Comparison of ENCODE assay signal across 8 mouse cellular contexts in the genomic region with DNA sequence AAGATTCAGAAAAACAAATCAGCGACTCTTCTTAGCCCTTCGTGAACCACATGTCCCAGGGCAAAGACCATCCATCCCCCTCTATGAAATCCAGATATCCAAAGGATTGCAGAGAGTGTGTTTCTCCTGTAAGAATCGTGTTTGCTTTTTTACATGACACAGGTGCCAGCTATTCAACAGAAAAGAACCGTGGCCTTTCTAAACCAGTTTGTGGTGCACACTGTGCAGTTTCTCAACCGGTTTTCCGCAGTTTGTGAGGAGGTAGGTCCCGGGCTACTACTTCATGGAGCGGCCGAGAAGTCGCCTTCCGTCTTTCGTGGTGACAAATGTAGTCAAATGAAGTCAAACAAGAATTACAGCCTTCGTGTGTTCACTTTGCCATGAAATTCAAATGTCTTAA. TPM values are rescaled to one million over a fixed set of nuclear protein-coding genes. Genes with fewer than 3 reads are reported as not detected.
DNase-seq lines count a peak whose midpoint lies in the region; ATAC-seq and TF ChIP-seq lines count a peak whose summit lies in the region.

No protein-coding gene starts in this region.

- no peaks in the 10 kb centered on the region for H3K27me3 ChIP-seq in C2C12 (ENCODE audit: control insufficient read depth, insufficient read depth, insufficient read length)
- H3K27me3 ChIP-seq in forebrain, embryonic 13.5 days: no peaks in the 10 kb centered on the region
- no peaks in the 10 kb centered on the region for H3K27me3 ChIP-seq in liver, embryonic 14.5 days (ENCODE audit: control insufficient read depth, insufficient read depth, low read length)

- peaks cover 8% of the 10 kb centered on the region for H3K36me3 ChIP-seq in C2C12 (ENCODE audit: control insufficient read depth, insufficient read depth)
- peaks cover 7% of the 10 kb centered on the region for H3K36me3 ChIP-seq in forebrain, embryonic 13.5 days (ENCODE audit: poor library complexity, severe bottlenecking)
- no peaks in the 10 kb centered on the region for H3K36me3 ChIP-seq in liver, embryonic 14.5 days (replicated peaks; ENCODE audit: control insufficient read depth, insufficient read depth, low read depth)

- peaks cover 10% of the 10 kb centered on the region for H3K79me2 ChIP-seq in C2C12 (ENCODE audit: control insufficient read depth, insufficient read depth)

- ATAC-seq in frontal cortex, adult (ENCODE audit: low TSS enrichment): peak; percentile 4; the same call in 1 of the 2 replicates
- no peak for ATAC-seq in forebrain, embryonic 13.5 days
- no peak for ATAC-seq in liver, embryonic 14.5 days (ENCODE audit: insufficient read depth)

- H3K4me3 ChIP-seq in C2C12 (ENCODE audit: insufficient read depth, poor library complexity, severe bottlenecking): peak overlapping the region; percentile 68
- peak overlapping the region; percentile 65 for H3K4me3 ChIP-seq in forebrain, embryonic 13.5 days
- peak overlapping the region; percentile 78 to 97 for H3K4me3 ChIP-seq in liver, embryonic 14.5 days (ENCODE audit: insufficient read depth in 1 of 2, low read depth in 2 of 2, low read length in 2 of 2)

- peak overlapping the region; percentile 81 for H3K9ac ChIP-seq in forebrain, embryonic 13.5 days
- peak overlapping the region; percentile 90 for H3K9ac ChIP-seq in liver, embryonic 14.5 days (replicated peaks)

- H3K4me1 ChIP-seq in forebrain, embryonic 13.5 days: peaks cover 6% of the 10 kb centered on the region
- peaks cover 0 to 7% of the 10 kb centered on the region in 2 experiments; a peak in 2 of 4 replicates for H3K4me1 ChIP-seq in liver, embryonic 14.5 days (replicated peaks; ENCODE audit: control insufficient read depth in 2 of 2, insufficient read depth in 2 of 2, low read length in 1 of 2)

- peak overlapping the region; percentile 70 for H3ac ChIP-seq in C2C12 (ENCODE audit: control insufficient read depth, insufficient read length, low read depth)

- no peak for TF ChIP-seq EP300 in liver, embryonic 14.5 days (IDR thresholded peaks at IDR 0.05; ENCODE audit: low read depth)

- TF ChIP-seq CTCF in C2C12 (IDR thresholded peaks at IDR 0.05; ENCODE audit: control insufficient read depth, insufficient read depth, insufficient read length): no peak
- TF ChIP-seq CTCF in liver, embryonic 14.5 days (IDR thresholded peaks at IDR 0.05; ENCODE audit: low read depth): no peak

- peak overlapping the region; percentile 68 for H3K4me2 ChIP-seq in forebrain, embryonic 13.5 days
- peak overlapping the region; percentile 77 for H3K4me2 ChIP-seq in liver, embryonic 14.5 days (ENCODE audit: low read depth)

- H3K79me3 ChIP-seq in C2C12 (ENCODE audit: low read depth): no peaks in the 10 kb centered on the region

- no peak for DNase-seq in frontal cortex, postnatal 14 days (ENCODE audit: low spot score in 2 of 2)
- no peak for DNase-seq in liver, embryonic 14.5 days (ENCODE audit: low read depth in 3 of 3, low spot score in 3 of 3)
- DNase-seq in right cerebral cortex, postnatal 10 days (ENCODE audit: low spot score in 2 of 2): no peak
- no peak for DNase-seq in layer of hippocampus, postnatal 36 days
- no peak for DNase-seq in adrenal gland, adult 18-20 months (ENCODE audit: low spot score in 2 of 2)

- no peak overlapping the region for H3K27ac ChIP-seq in forebrain, embryonic 13.5 days
- H3K27ac ChIP-seq in liver, embryonic 14.5 days: no peak overlapping the region

- H3K9me3 ChIP-seq in forebrain, embryonic 13.5 days (replicated peaks): no peaks in the 10 kb centered on the region
- H3K9me3 ChIP-seq in liver, embryonic 14.5 days (ENCODE audit: control insufficient read depth, low read length): no peaks in the 10 kb centered on the region

- WGBS in forebrain, embryonic 13.5 days: 76% methylated on average over 13 of the region's 13 CpGs
- 67% methylated on average over 13 of the region's 13 CpGs for WGBS in liver, embryonic 14.5 days (ENCODE audit: insufficient replicate concordance)

TF ChIP-seq in C2C12, 6 proteins besides CTCF, POLR2A, EP300 and RAD21:
- TF ChIP-seq FOSL1 (IDR thresholded peaks at IDR 0.05; ENCODE audit: insufficient read depth, low read length, poor library complexity, severe bottlenecking) (no peak), USF1 (IDR thresholded peaks at IDR 0.05; ENCODE audit: low read depth) (no peak), MYOD1 (IDR thresholded peaks at IDR 0.05; ENCODE audit: control insufficient read depth, insufficient read length, low read depth) (no peak), MYOG (IDR thresholded peaks at IDR 0.05; ENCODE audit: control insufficient read depth, extremely low read depth, insufficient read length) (no peak)

RNA-seq across cellular contexts. Expression of a gene that starts 0.8 kb away (rescaled TPM):
- 41.2 TPM for polyA plus RNA-seq in C2C12 (2012; fragmentation: generic; extraction: Trizol)
- polyA plus RNA-seq in forebrain, embryonic 13.5 days (2015; fragmentation: Nextera tagmentation; extraction: Ambion mirVana): 45.1 and 46.8 TPM in 2 replicates
- polyA plus RNA-seq in liver, embryonic 14.5 days (2012; rRNA removed): 9.7 and 12.4 TPM in 2 replicates
- 29.6 and 30.5 TPM in 2 replicates for polyA plus RNA-seq in liver, embryonic 14.5 days (2014; fragmentation: Nextera tagmentation; extraction: Ambion mirVana)
- total RNA-seq in layer of hippocampus, postnatal 36 days (2021): 10 to 100 TPM; 22.4 to 23.5 TPM
- total RNA-seq in adrenal gland, adult 18-20 months (2021): 10 to 100 TPM; 39.4 to 48.6 TPM

RNA-seq across cellular contexts. Expression of a gene that starts 54.9 kb away (rescaled TPM):
- polyA plus RNA-seq in C2C12 (2012; fragmentation: generic; extraction: Trizol): 35.7 TPM
- 66.6 and 72.7 TPM in 2 replicates for polyA plus RNA-seq in forebrain, embryonic 13.5 days (2015; fragmentation: Nextera tagmentation; extraction: Ambion mirVana)
- 16.0 and 21.7 TPM in 2 replicates for polyA plus RNA-seq in liver, embryonic 14.5 days (2012; rRNA removed)
- 38.8 and 41.8 TPM in 2 replicates for polyA plus RNA-seq in liver, embryonic 14.5 days (2014; fragmentation: Nextera tagmentation; extraction: Ambion mirVana)
- 1 to 10 TPM; 7.3 to 8.5 TPM for total RNA-seq in layer of hippocampus, postnatal 36 days (2021)
- 1 to 10 TPM; 6.9 to 8.4 TPM for total RNA-seq in adrenal gland, adult 18-20 months (2021)

RNA-seq across cellular contexts. Expression of a gene that starts 54.9 kb away (rescaled TPM):
- polyA plus RNA-seq in C2C12 (2012; fragmentation: generic; extraction: Trizol): 4.7 TPM
- 9.1 and 10.6 TPM in 2 replicates for polyA plus RNA-seq in forebrain, embryonic 13.5 days (2015; fragmentation: Nextera tagmentation; extraction: Ambion mirVana)
- 4.7 and 8.8 TPM in 2 replicates for polyA plus RNA-seq in liver, embryonic 14.5 days (2012; rRNA removed)
- 13.4 and 13.7 TPM in 2 replicates for polyA plus RNA-seq in liver, embryonic 14.5 days (2014; fragmentation: Nextera tagmentation; extraction: Ambion mirVana)
- total RNA-seq in layer of hippocampus, postnatal 36 days (2021): under 1 TPM; 0.42 to 0.58 TPM
- under 1 TPM; 0.23 to 0.48 TPM for total RNA-seq in adrenal gland, adult 18-20 months (2021)
